Mouse (Mus musculus): Measurements from ENCODE around the gene Best2.

The Best2 gene

GRCm38 (mm10) chr8:85014431-85014830 is at the start of gene Best2:
TSS of gene Best2 (minus strand) at chr8:85014531.
- in situ Hi-C loops (cut with MboI): no loop called here

DNA sequence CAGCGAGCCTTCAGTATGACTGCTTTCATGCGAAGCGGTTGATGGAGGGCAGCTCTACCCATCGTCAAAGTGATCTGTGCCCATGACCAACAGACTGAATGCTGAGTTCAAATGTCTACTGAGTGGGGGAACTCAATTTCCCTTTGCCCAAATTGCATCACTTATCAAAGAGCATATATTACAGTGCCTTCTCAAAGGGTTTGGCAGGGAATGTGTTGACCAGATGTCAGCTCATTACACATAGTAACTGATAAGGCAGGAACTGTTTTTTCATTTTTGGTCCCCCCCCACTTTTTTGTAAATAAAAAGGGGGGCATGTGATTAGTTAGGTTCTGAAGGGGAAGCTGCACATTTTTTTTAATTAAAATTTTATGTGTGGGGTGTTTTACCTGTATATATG is 48.3 kb upstream of the Best2 start:
- in situ Hi-C loops (cut with MboI): no loop called here

GRCm38 (mm10) chr8:85059879-85060616 is 45.7 kb upstream of the Best2 start, which contains the start of gene Fbxw9:
TSS of gene Fbxw9 (plus strand) at chr8:85060055.
- in situ Hi-C loops (cut with MboI): no loop called here

DNA sequence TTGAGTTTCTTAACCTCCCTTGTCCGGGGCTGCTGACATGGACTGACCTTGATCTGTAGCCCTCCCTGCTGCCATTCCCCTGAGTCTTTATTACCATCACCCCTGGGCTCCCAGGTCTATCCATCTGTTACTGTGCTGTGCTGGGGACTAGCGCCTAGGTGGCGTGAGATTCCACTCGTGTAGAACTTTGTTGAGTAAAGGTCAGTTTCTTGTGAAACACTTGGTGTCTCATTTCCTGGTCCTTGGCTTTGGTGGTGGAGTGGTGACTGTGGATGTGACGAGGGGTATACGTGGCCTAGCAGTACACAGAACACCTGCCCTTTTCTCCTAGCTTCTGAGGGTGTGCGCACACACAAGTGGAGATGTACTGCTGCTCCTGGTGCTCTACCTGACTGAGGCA is 43.0 kb upstream of the Best2 start:
- in situ Hi-C loops (cut with MboI): no loop called here

GRCm38 (mm10) chr8:85043619-85044018 is 29.3 kb upstream of the Best2 start:
- in situ Hi-C loops (cut with MboI): no loop called here

GRCm38 (mm10) chr8:85037681-85038531 is 23.6 kb upstream of the Best2 start:
- in situ Hi-C loops (cut with MboI): no loop called here

GRCm38 (mm10) chr8:85037366-85037680 is 23.0 kb upstream of the Best2 start:
- in situ Hi-C loops (cut with MboI): no loop called here

GRCm38 (mm10) chr8:85036718-85037365 is 22.5 kb upstream of the Best2 start, which contains the start of gene Tnpo2:
TSS of gene Tnpo2 (plus strand) at chr8:85036915.
- in situ Hi-C loops (cut with MboI): no loop called here

GRCm38 (mm10) chr8:85036381-85036717 is 22.0 kb upstream of the Best2 start:
- in situ Hi-C loops (cut with MboI): no loop called here

- in situ Hi-C loops (cut with MboI): no loop called here
These were observed 21.5 kb upstream of the Best2 start for GRCm38 (mm10) chr8:85035728-85036310.

DNA sequence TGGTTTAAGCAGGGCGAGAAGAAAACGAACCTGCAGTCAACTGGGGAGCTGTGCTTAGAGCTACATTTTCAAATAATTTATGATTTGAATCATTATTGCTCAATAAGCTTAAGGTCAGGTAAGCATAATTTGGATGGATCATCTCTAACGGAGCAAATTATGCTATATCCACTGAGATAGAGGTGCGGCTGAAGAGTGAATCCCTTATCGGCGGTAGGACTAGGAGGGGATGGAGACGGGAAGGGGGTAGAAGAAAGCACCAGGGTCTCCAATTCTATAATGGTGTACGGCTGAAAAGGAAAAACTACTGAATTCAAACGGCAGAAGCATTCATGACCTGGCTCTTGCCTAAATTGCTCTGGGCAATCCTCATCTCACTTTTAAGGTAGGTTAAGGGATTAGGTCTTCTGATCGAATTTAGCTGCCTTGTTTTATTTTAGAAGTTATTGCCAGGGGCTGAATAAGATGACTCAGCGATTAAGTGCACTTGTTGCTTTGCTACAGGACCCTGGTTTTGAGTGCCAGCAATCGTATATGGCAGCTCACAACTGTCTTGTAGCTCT is 20.9 kb upstream of the Best2 start:
- in situ Hi-C loops (cut with MboI): no loop called here

GRCm38 (mm10) chr8:85034764-85035163 is 20.4 kb upstream of the Best2 start:
- in situ Hi-C loops (cut with MboI): no loop called here

- in situ Hi-C loops (cut with MboI): no loop called here
These were observed 19.5 kb upstream of the Best2 start for GRCm38 (mm10) chr8:85033867-85034266.

DNA sequence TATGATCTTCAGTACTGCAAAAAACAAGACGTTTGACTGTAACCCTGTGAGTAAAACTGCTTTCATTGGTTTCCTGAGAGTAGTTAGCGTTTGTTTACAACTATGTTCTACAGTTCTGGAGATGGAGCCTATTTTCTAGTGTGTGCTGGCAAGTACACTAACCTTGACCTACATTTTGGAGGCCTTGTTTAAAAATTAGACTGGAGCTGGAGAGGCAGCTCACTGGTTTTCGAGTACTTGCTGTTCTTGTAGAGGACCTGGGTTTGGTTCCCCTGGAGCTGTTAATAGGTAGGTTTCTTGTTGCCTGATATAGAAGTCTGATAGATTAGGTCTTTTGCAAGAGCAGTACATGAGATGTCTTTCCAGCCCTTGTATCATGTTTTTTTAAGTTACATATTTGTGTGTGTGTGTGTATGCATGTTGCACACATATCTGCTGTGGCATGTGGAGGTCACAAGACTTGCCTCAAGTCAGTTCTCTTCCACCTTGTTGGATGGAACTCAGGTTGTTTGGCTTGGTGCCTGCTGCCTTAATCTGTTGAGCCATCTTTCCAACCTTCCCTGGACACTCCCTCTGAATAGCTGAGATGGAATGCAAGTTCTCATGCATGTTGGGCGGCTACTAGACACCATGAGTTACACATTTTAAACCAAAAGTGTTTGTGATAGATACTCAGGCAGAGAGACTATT is 18.4 kb upstream of the Best2 start:
- in situ Hi-C loops (cut with MboI): no loop called here

GRCm38 (mm10) chr8:85029271-85029670 is 14.9 kb upstream of the Best2 start:
- in situ Hi-C loops (cut with MboI): no loop called here

GRCm38 (mm10) chr8:85027922-85028321 is 13.6 kb upstream of the Best2 start:
- in situ Hi-C loops (cut with MboI): no loop called here

GRCm38 (mm10) chr8:85027516-85027855 is 13.2 kb upstream of the Best2 start:
- in situ Hi-C loops (cut with MboI): no loop called here

GRCm38 (mm10) chr8:85026670-85027515 is 12.6 kb upstream of the Best2 start, which contains the start of gene Trir:
TSS of gene Trir (plus strand) at chr8:85026823.
- in situ Hi-C loops (cut with MboI): no loop called here

DNA sequence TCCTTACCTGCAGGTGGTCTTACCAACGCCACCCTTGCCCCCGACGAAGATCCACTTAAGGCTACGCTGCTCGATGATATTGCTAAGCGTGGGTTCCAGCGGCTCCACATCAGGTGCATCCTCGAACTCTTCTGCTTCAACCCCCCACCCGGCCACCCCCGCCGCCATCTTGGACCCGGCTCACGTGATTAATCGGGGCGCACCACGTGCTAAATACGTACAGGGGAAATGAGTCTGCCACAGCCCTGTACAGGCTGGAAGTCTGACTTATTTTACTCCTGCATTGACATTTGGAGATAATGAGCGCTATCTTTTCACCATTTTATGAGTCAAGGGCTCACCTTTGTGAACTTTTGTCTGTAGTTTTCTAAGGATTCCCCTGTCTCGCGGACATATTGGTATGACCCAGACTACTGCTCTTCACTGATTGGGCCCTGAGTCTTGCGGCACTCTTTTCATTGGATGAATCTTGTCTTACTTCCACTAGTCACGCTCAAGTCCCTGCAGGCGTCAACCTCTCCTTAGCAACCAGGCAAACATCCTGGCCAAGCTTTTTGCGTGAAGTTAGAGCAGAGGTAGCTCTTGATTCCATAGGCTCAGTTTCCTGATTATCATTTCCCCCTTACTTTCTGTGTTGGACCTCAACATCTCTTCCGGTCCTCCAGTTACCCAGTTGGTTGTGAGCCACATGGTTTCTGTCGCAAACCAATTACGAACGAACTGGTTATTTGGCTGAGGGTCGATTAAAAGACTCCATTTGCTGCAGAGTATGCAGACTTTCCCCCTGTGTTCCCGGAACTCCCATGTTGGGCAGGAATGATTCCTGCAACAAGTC is 11.0 kb upstream of the Best2 start, which contains the start of gene Asna1:
Gene Asna1, minus strand, starts transcription at position 184 of the 835 bp plus-strand sequence.
- in situ Hi-C loops (cut with MboI): no loop called here

- in situ Hi-C loops (cut with MboI): no loop called here
These were observed 9.5 kb upstream of the Best2 start for GRCm38 (mm10) chr8:85023846-85024245.
